Mouse (Mus musculus): ENCODE data around the gene Wwp2. TPM values are rescaled to one million over a fixed set of nuclear protein-coding genes. Genes with fewer than 3 reads are reported as not detected.
A peak's percentile ranks its signal among the peaks of the same experiment; 100 is the strongest.

Wwp2 gene
- polyA plus RNA-seq, 1 experiment from 2014 or later = 28.5 TPM

DNA sequence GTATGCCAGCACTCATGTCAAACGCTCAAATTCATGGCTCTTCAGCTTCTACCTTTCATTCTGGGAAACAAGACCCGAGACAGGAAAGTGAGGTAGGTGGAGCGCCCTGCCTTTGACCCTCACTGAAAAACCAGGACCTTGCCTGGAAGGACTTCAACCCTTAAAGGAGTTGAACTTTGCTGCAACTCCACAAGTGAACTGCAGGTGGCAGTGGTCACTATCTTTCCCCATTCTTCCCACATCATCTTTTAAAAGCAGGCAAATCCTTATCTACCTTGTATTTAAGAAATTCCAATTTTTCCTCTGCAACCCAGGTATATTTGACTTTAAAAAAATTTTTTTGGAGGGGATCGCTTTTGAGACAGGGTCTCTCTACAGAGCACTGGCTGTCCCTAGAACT, 24.8 kb upstream of the Wwp2 start:
- no peak for ATAC-seq (ENCODE audit: insufficient number of reproducible peaks, insufficient read depth, low FRiP score, low read depth)

DNA sequence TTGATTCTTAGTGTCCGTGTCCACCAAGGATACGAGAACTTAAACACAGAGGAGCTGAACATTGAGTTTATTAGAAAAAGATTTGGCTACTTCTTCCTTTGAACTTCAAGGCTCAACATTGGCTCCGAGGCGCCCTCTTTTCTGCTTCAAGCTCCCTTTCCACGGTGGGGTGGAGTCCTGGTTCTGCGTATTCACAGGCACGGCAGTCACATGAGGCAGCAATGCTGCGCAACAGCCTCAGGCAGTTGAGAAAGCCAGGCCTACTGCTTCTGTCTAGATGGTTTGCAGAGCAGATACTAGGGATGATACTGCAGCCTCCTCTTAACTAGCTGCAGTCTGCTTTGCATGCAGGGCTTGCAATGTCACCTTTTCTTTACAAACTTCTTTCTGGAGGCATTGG, 23.6 kb upstream of the Wwp2 start:
- ATAC-seq (ENCODE audit: insufficient number of reproducible peaks, insufficient read depth, low FRiP score, low read depth) = no peak
- Histone ChIP-seq H3K27ac (replicated peaks in 1 of 2; ENCODE audit: control insufficient read depth in 1 of 2, insufficient read depth in 1 of 2, low read depth in 2 of 2, low read length in 2 of 2) (no peak overlapping the region), H3K4me1 (ENCODE audit: control insufficient read depth in 2 of 2, insufficient read depth in 2 of 2, low read length in 2 of 2) (no peaks in the 10 kb centered on the region), H3K9me3 (ENCODE audit: control insufficient read depth, low read length) (no peaks in the 10 kb centered on the region), H3K4me2 (ENCODE audit: low read length) (no peak overlapping the region), H3K9ac (ENCODE audit: low read length) (no peak overlapping the region), H3K27me3 (ENCODE audit: control insufficient read depth, insufficient read depth, low read length) (no peaks in the 10 kb centered on the region), H3K4me3 (ENCODE audit: control insufficient read depth in 1 of 2, insufficient read depth in 1 of 2, low read depth in 1 of 2, low read length in 2 of 2) (no peak overlapping the region), H3K36me3 (ENCODE audit: control insufficient read depth, insufficient read depth, low read length) (peaks cover 91% of the 10 kb centered on the region)
- 86% methylated on average over 8 of the region's 8 CpGs for WGBS

More for the DNA sequence above, 24.8 kb upstream of the Wwp2 start:
- peaks cover 80% of the 10 kb centered on the region for H3K36me3 ChIP-seq (ENCODE audit: control insufficient read depth, insufficient read depth, low read length)
- no peaks in the 10 kb centered on the region for H3K27me3 ChIP-seq (ENCODE audit: control insufficient read depth, insufficient read depth, low read length)
- H3K4me3 ChIP-seq (ENCODE audit: control insufficient read depth in 1 of 2, insufficient read depth in 1 of 2, low read depth in 1 of 2, low read length in 2 of 2) = no peak overlapping the region
- WGBS = 57% methylated on average over 4 of the region's 4 CpGs
- no peaks in the 10 kb centered on the region for H3K4me1 ChIP-seq (ENCODE audit: control insufficient read depth in 2 of 2, insufficient read depth in 2 of 2, low read length in 2 of 2)
- no peak overlapping the region for H3K9ac ChIP-seq (ENCODE audit: low read length)
- no peak overlapping the region for H3K27ac ChIP-seq (replicated peaks in 1 of 2; ENCODE audit: control insufficient read depth in 1 of 2, insufficient read depth in 1 of 2, low read depth in 2 of 2, low read length in 2 of 2)
- no peaks in the 10 kb centered on the region for H3K9me3 ChIP-seq (ENCODE audit: control insufficient read depth, low read length)
- H3K4me2 ChIP-seq (ENCODE audit: low read length) = no peak overlapping the region

DNA sequence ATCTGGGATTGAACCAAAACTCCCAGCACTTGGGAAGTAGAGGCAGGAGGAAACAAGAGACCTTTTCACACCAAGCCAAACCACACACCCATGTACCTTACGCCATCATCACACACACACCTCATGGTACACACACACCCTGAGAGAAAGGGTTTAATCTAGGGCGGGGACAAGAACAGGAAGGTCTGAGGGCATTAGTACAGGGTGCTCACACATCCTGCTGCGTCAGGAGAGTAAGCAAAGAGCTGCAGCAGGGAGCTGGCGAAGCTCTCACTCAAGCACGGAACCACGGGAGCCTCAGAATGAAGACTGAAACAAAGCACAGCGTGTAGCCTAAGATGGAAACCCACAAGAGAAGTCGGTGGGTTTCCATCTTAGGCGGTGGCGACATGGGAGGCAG, 22.3 kb upstream of the Wwp2 start:
- no peak for ATAC-seq (ENCODE audit: insufficient number of reproducible peaks, insufficient read depth, low FRiP score, low read depth)
- Histone ChIP-seq H3K9me3 (ENCODE audit: control insufficient read depth, low read length) (no peaks in the 10 kb centered on the region), H3K27ac (replicated peaks in 1 of 2; ENCODE audit: control insufficient read depth in 1 of 2, insufficient read depth in 1 of 2, low read depth in 2 of 2, low read length in 2 of 2) (no peak overlapping the region), H3K27me3 (ENCODE audit: control insufficient read depth, insufficient read depth, low read length) (no peaks in the 10 kb centered on the region), H3K9ac (ENCODE audit: low read length) (no peak overlapping the region), H3K36me3 (ENCODE audit: control insufficient read depth, insufficient read depth, low read length) (peaks cover 100% of the 10 kb centered on the region), H3K4me3 (ENCODE audit: control insufficient read depth in 1 of 2, insufficient read depth in 1 of 2, low read depth in 1 of 2, low read length in 2 of 2) (no peak overlapping the region), H3K4me2 (ENCODE audit: low read length) (no peak overlapping the region), H3K4me1 (ENCODE audit: control insufficient read depth in 2 of 2, insufficient read depth in 2 of 2, low read length in 2 of 2) (no peaks in the 10 kb centered on the region)
- WGBS = 91% methylated on average over 10 of the region's 10 CpGs

DNA sequence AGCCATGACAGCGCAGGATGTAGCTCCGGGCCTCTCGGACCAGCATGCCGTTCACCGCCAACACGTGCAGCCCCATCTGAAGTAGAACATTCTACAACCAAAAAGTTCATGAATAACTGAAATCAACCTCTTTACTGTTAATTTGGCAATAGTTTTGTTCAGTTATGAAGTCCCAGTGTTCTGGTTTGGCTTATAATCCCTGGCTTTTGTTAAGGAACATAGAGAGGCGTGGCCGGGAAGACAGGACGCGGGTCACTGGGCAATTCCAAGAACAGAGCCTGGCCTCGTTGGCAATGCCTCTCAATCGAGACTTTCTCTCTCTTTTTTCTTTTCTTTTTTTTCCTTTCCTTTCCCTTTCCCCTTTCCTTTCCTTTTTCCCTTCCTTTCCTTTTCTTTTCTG, 19.2 kb upstream of the Wwp2 start:
- Histone ChIP-seq H3K9ac (ENCODE audit: low read length) (no peak overlapping the region), H3K4me3 (ENCODE audit: control insufficient read depth in 1 of 2, insufficient read depth in 1 of 2, low read depth in 1 of 2, low read length in 2 of 2) (no peak overlapping the region), H3K4me1 (ENCODE audit: control insufficient read depth in 2 of 2, insufficient read depth in 2 of 2, low read length in 2 of 2) (no peaks in the 10 kb centered on the region), H3K9me3 (ENCODE audit: control insufficient read depth, low read length) (no peaks in the 10 kb centered on the region), H3K27ac (replicated peaks in 1 of 2; ENCODE audit: control insufficient read depth in 1 of 2, insufficient read depth in 1 of 2, low read depth in 2 of 2, low read length in 2 of 2) (no peak overlapping the region), H3K27me3 (ENCODE audit: control insufficient read depth, insufficient read depth, low read length) (no peaks in the 10 kb centered on the region), H3K4me2 (ENCODE audit: low read length) (no peak overlapping the region), H3K36me3 (ENCODE audit: control insufficient read depth, insufficient read depth, low read length) (peaks cover 100% of the 10 kb centered on the region)
- 90% methylated on average over 12 of the region's 12 CpGs for WGBS
- no peak for ATAC-seq (ENCODE audit: insufficient number of reproducible peaks, insufficient read depth, low FRiP score, low read depth)

DNA sequence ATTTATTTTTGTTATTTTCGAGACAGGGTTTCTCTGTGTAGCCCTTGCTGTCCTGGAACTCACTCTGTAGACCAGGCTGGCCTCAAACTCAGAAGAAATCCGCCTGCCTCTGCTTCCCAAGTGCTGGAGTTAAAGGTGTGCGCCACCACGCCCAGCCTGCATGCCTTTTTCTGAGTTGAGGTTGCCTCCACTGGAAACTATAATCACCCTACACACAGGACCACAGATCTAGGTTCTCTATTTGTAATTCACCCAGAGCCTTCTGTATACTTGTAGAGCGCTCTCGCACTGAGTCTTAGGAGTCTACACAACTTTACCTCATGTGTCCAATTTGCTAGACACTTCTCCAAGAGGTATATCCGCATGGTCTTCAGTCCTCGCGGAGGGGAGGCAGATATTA, 12.0 kb upstream of the Wwp2 start:
- H3K4me1 ChIP-seq (ENCODE audit: control insufficient read depth in 2 of 2, insufficient read depth in 2 of 2, low read length in 2 of 2) = peaks cover 0 to 10% of the 10 kb centered on the region in 2 experiments; a peak in 2 of 4 replicates
- no peak for ATAC-seq (ENCODE audit: insufficient number of reproducible peaks, insufficient read depth, low FRiP score, low read depth)
- H3K36me3 ChIP-seq (ENCODE audit: control insufficient read depth, insufficient read depth, low read length) = peaks cover 42% of the 10 kb centered on the region
- H3K4me3 ChIP-seq (ENCODE audit: control insufficient read depth in 1 of 2, insufficient read depth in 1 of 2, low read depth in 1 of 2, low read length in 2 of 2) = peak overlapping the region; percentile 78 to 88
- peak overlapping the region; percentile 89 for H3K9ac ChIP-seq (ENCODE audit: low read length)
- H3K9me3 ChIP-seq (ENCODE audit: control insufficient read depth, low read length) = no peaks in the 10 kb centered on the region
- H3K27me3 ChIP-seq (ENCODE audit: control insufficient read depth, insufficient read depth, low read length) = no peaks in the 10 kb centered on the region
- H3K4me2 ChIP-seq (ENCODE audit: low read length) = peak overlapping the region; percentile 82
- 27% methylated on average over 9 of the region's 9 CpGs for WGBS
- peak overlapping the region; percentile 38 to 61; a peak in 3 of 4 replicates for H3K27ac ChIP-seq (replicated peaks in 1 of 2; ENCODE audit: control insufficient read depth in 1 of 2, insufficient read depth in 1 of 2, low read depth in 2 of 2, low read length in 2 of 2)

DNA sequence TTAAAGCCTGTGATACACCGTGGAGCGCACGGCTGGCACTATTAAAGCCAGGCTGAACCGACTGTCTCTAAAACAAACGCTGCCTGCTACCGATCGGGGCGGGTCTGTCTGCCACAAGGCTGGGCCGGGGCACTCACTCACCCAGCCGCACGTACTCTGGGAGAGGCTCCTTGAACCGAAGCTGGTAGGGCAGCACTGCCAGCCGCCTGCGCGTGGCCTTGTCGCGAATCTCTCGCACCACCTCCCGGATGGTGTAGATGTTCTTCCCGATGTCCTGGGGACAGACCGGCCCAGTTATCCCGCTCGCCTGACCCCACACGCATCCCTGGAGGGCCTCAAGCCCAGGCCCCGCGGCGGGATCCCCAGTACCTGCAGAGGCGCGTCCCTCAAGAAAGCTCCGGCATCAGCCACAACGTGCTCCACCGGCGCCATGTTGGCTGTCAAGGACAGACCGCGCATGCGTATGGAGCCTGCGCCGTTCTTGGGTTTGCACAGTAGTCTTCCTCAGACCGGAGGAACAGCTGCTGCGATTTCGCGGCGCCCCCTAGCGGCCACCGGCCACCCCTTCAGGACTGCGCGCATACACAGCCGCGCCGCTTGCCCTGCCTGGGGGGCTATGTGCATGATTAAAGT, 11.5 kb upstream of the Wwp2 start, which contains the start of gene Nob1:
Nob1 (minus strand) TSS at position 455 of the 633 bp plus-strand sequence.
- Histone ChIP-seq H3K4me2 (ENCODE audit: low read length) (peak within 1 kb of the TSS; percentile 82), H3K4me1 (ENCODE audit: control insufficient read depth in 2 of 2, insufficient read depth in 2 of 2, low read length in 2 of 2) (peaks cover 0 to 10% of the 10 kb centered on the region in 2 experiments; a peak in 2 of 4 replicates), H3K36me3 (ENCODE audit: control insufficient read depth, insufficient read depth, low read length) (peaks cover 37% of the 10 kb centered on the region), H3K27ac (replicated peaks in 1 of 2; ENCODE audit: control insufficient read depth in 1 of 2, insufficient read depth in 1 of 2, low read depth in 2 of 2, low read length in 2 of 2) (peak within 1 kb of the TSS; percentile 38 to 61), H3K27me3 (ENCODE audit: control insufficient read depth, insufficient read depth, low read length) (no peaks in the 10 kb centered on the region), H3K9me3 (ENCODE audit: control insufficient read depth, low read length) (no peaks in the 10 kb centered on the region), H3K4me3 (ENCODE audit: control insufficient read depth in 1 of 2, insufficient read depth in 1 of 2, low read depth in 1 of 2, low read length in 2 of 2) (peak within 1 kb of the TSS; percentile 78 to 88), H3K9ac (ENCODE audit: low read length) (peak within 1 kb of the TSS; percentile 89)
- WGBS = under 1% methylated on average over 50 of the region's 50 CpGs
- peak; percentile 98 for ATAC-seq (ENCODE audit: insufficient number of reproducible peaks, insufficient read depth, low FRiP score, low read depth)

DNA sequence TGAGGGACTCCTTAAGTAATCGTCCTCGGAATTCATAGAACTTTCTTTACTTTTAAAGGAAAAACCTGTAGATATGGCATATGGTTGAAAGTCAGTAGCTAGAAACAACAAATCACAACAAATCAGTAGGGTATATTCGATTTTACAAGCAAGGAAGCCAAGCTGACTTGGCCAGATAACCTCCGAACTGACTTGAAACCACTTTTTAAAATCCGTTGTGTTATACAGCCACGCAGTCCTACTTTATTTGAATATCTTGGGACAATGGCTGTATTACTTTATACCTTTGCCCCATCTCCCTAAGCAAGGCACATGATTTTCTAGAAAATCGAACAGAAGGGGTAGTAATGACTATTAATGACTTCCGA, 11.0 kb upstream of the Wwp2 start:
- ATAC-seq (ENCODE audit: insufficient number of reproducible peaks, insufficient read depth, low FRiP score, low read depth) = no peak
- Histone ChIP-seq H3K36me3 (ENCODE audit: control insufficient read depth, insufficient read depth, low read length) (peaks cover 32% of the 10 kb centered on the region), H3K4me3 (ENCODE audit: control insufficient read depth in 1 of 2, insufficient read depth in 1 of 2, low read depth in 1 of 2, low read length in 2 of 2) (no peak overlapping the region), H3K4me2 (ENCODE audit: low read length) (peak overlapping the region; percentile 82; the same call in 1 of the 2 replicates), H3K9me3 (ENCODE audit: control insufficient read depth, low read length) (no peaks in the 10 kb centered on the region), H3K4me1 (ENCODE audit: control insufficient read depth in 2 of 2, insufficient read depth in 2 of 2, low read length in 2 of 2) (peaks cover 0 to 10% of the 10 kb centered on the region in 2 experiments; a peak in 2 of 4 replicates), H3K27me3 (ENCODE audit: control insufficient read depth, insufficient read depth, low read length) (no peaks in the 10 kb centered on the region), H3K27ac (replicated peaks in 1 of 2; ENCODE audit: control insufficient read depth in 1 of 2, insufficient read depth in 1 of 2, low read depth in 2 of 2, low read length in 2 of 2) (no peak overlapping the region), H3K9ac (ENCODE audit: low read length) (no peak overlapping the region)
- WGBS = 43% methylated on average over 8 of the region's 8 CpGs

DNA sequence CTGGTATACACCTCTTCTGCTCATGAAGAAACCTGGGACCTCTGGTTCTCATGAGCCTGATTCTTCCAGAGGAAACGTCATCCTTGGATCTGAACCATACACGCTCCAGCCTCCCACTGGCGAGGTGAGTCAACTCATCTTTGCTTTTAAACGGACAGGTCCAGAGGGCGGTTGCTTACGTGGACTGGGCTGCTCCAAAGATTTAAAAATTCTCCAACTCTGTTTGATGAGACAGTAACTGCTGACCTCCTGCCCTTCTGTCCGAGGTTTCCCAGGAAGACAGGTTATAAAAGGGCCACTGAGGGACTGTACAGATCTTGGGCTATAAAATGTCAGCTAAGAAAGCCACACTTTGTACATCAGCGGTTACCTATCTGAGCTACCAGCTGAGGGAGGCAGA, 5.3 kb upstream of the Wwp2 start:
- Histone ChIP-seq H3K27me3 (ENCODE audit: control insufficient read depth, insufficient read depth, low read length) (no peaks in the 10 kb centered on the region), H3K36me3 (ENCODE audit: control insufficient read depth, insufficient read depth, low read length) (no peaks in the 10 kb centered on the region), H3K4me2 (ENCODE audit: low read length) (no peak overlapping the region), H3K4me1 (ENCODE audit: control insufficient read depth in 2 of 2, insufficient read depth in 2 of 2, low read length in 2 of 2) (peaks cover 2 to 4% of the 10 kb centered on the region in 2 experiments; a peak in 2 of 4 replicates), H3K9me3 (ENCODE audit: control insufficient read depth, low read length) (no peaks in the 10 kb centered on the region), H3K27ac (replicated peaks in 1 of 2; ENCODE audit: control insufficient read depth in 1 of 2, insufficient read depth in 1 of 2, low read depth in 2 of 2, low read length in 2 of 2) (no peak overlapping the region), H3K4me3 (ENCODE audit: control insufficient read depth in 1 of 2, insufficient read depth in 1 of 2, low read depth in 1 of 2, low read length in 2 of 2) (no peak overlapping the region), H3K9ac (ENCODE audit: low read length) (no peak overlapping the region)
- ATAC-seq (ENCODE audit: insufficient number of reproducible peaks, insufficient read depth, low FRiP score, low read depth) = no peak
- 75% methylated on average over 8 of the region's 8 CpGs for WGBS
